Mouse (Mus musculus): ENCODE results near the gene Psmd8. TPM values are rescaled to one million over a fixed set of nuclear protein-coding genes. Genes with fewer than 3 reads are reported as not detected.

Psmd8 gene
- polyA plus RNA-seq, 1 experiment = 170 TPM

- TF ChIP-seq CTCF (IDR thresholded peaks at IDR 0.05; ENCODE audit: control insufficient read depth, insufficient read depth, low read length) (no peak), POLR2A (IDR thresholded peaks at IDR 0.05; ENCODE audit: borderline replicate concordance, control insufficient read depth, low read depth, low read length) (no peak)
- no peak overlapping the region for H3K4me3 ChIP-seq (replicated peaks; ENCODE audit: control insufficient read depth, low read depth, low read length)
- WGBS = 86% methylated on average over 32 of the region's 32 CpGs
- H3K4me1 ChIP-seq (ENCODE audit: control insufficient read depth, insufficient read depth, low read length) = no peaks in the 10 kb centered on the region
- no peak overlapping the region; the same call in 1 of the 2 replicates for H3K27ac ChIP-seq (ENCODE audit: control insufficient read depth, insufficient read depth, low read depth, low read length, poor library complexity)
These were observed 8.0 kb downstream of the Psmd8 start for GRCm38 (mm10) chr7:29172390-29173016.

- WGBS = 10% methylated on average over 34 of the region's 34 CpGs
- H3K4me1 ChIP-seq (ENCODE audit: control insufficient read depth, insufficient read depth, low read length) = no peaks in the 10 kb centered on the region
- TF ChIP-seq POLR2A (IDR thresholded peaks at IDR 0.05; ENCODE audit: borderline replicate concordance, control insufficient read depth, low read depth, low read length) (peak; percentile 17; the same call in 1 of the 2 replicates), CTCF (IDR thresholded peaks at IDR 0.05; ENCODE audit: control insufficient read depth, insufficient read depth, low read length) (no peak)
- no peak overlapping the region for H3K27ac ChIP-seq (ENCODE audit: control insufficient read depth, insufficient read depth, low read depth, low read length, poor library complexity)
- no peak overlapping the region for H3K4me3 ChIP-seq (replicated peaks; ENCODE audit: control insufficient read depth, low read depth, low read length)
These were observed 8.9 kb downstream of the Psmd8 start for GRCm38 (mm10) chr7:29171562-29172097.

- Histone ChIP-seq H3K4me3 (replicated peaks; ENCODE audit: control insufficient read depth, low read depth, low read length) (peak overlapping the region; percentile 40), H3K27ac (ENCODE audit: control insufficient read depth, insufficient read depth, low read depth, low read length, poor library complexity) (no peak overlapping the region), H3K4me1 (ENCODE audit: control insufficient read depth, insufficient read depth, low read length) (no peaks in the 10 kb centered on the region)
- no peak for TF ChIP-seq POLR2A (IDR thresholded peaks at IDR 0.05; ENCODE audit: borderline replicate concordance, control insufficient read depth, low read depth, low read length)
- TF ChIP-seq CTCF (IDR thresholded peaks at IDR 0.05; ENCODE audit: control insufficient read depth, insufficient read depth, low read length) = no peak
- WGBS = under 1% methylated on average over 43 of the region's 43 CpGs
These were observed 9.5 kb downstream of the Psmd8 start for GRCm38 (mm10) chr7:29170755-29171561.

- Histone ChIP-seq H3K27ac (ENCODE audit: control insufficient read depth, insufficient read depth, low read depth, low read length, poor library complexity) (peak within 1 kb of the TSS; percentile 37; the same call in 1 of the 2 replicates), H3K4me3 (replicated peaks; ENCODE audit: control insufficient read depth, low read depth, low read length) (peak within 1 kb of the TSS; percentile 61), H3K4me1 (ENCODE audit: control insufficient read depth, insufficient read depth, low read length) (no peaks in the 10 kb centered on the region)
- under 1% methylated on average over 30 of the region's 30 CpGs for WGBS
- TF ChIP-seq CTCF (IDR thresholded peaks at IDR 0.05; ENCODE audit: control insufficient read depth, insufficient read depth, low read length) (no peak), POLR2A (IDR thresholded peaks at IDR 0.05; ENCODE audit: borderline replicate concordance, control insufficient read depth, low read depth, low read length) (no peak)
These were observed 10.3 kb downstream of the Psmd8 start, which contains the start of the genes Ggn and Spred3 for GRCm38 (mm10) chr7:29170066-29170754. Gene Ggn, plus strand, starts transcription at chr7:29170210. Gene Spred3, minus strand, starts transcription at chr7:29170411.

GRCm38 (mm10) chr7:29169231-29170065, 11.1 kb downstream of the Psmd8 start:
- Histone ChIP-seq H3K4me1 (ENCODE audit: control insufficient read depth, insufficient read depth, low read length) (no peaks in the 10 kb centered on the region), H3K27ac (ENCODE audit: control insufficient read depth, insufficient read depth, low read depth, low read length, poor library complexity) (no peak overlapping the region), H3K4me3 (replicated peaks; ENCODE audit: control insufficient read depth, low read depth, low read length) (peak overlapping the region; percentile 45)
- WGBS = 1% methylated on average over 34 of the region's 39 CpGs
- TF ChIP-seq POLR2A (IDR thresholded peaks at IDR 0.05; ENCODE audit: borderline replicate concordance, control insufficient read depth, low read depth, low read length) = no peak
- TF ChIP-seq CTCF (IDR thresholded peaks at IDR 0.05; ENCODE audit: control insufficient read depth, insufficient read depth, low read length) = no peak

GRCm38 (mm10) chr7:29168791-29169230, 11.7 kb downstream of the Psmd8 start:
- no peak overlapping the region for H3K27ac ChIP-seq (ENCODE audit: control insufficient read depth, insufficient read depth, low read depth, low read length, poor library complexity)
- TF ChIP-seq CTCF (IDR thresholded peaks at IDR 0.05; ENCODE audit: control insufficient read depth, insufficient read depth, low read length) (no peak), POLR2A (IDR thresholded peaks at IDR 0.05; ENCODE audit: borderline replicate concordance, control insufficient read depth, low read depth, low read length) (no peak)
- H3K4me3 ChIP-seq (replicated peaks; ENCODE audit: control insufficient read depth, low read depth, low read length) = no peak overlapping the region
- H3K4me1 ChIP-seq (ENCODE audit: control insufficient read depth, insufficient read depth, low read length) = no peaks in the 10 kb centered on the region
- WGBS = 6% methylated on average over 14 of the region's 14 CpGs

GRCm38 (mm10) chr7:29168121-29168695, 12.3 kb downstream of the Psmd8 start:
- Histone ChIP-seq H3K4me1 (ENCODE audit: control insufficient read depth, insufficient read depth, low read length) (no peaks in the 10 kb centered on the region), H3K27ac (ENCODE audit: control insufficient read depth, insufficient read depth, low read depth, low read length, poor library complexity) (no peak overlapping the region), H3K4me3 (replicated peaks; ENCODE audit: control insufficient read depth, low read depth, low read length) (no peak overlapping the region)
- WGBS = 48% methylated on average over 10 of the region's 10 CpGs
- no peak for TF ChIP-seq POLR2A (IDR thresholded peaks at IDR 0.05; ENCODE audit: borderline replicate concordance, control insufficient read depth, low read depth, low read length)
- no peak for TF ChIP-seq CTCF (IDR thresholded peaks at IDR 0.05; ENCODE audit: control insufficient read depth, insufficient read depth, low read length)
